Mouse (Mus musculus) small intestine, adult 2 months (tissue): ENCODE data around the gene Tmem63b.

Experiments
- CTCF ChIP-seq: fragments of 200-500 bp; IDR thresholded peaks from 2 replicates; pipeline ENCODE4 v1.5.1; 2012; ENCODE audit warnings: low read depth, mild to moderate bottlenecking, control low read depth, inconsistent platforms, low read length, moderate library complexity, mixed read lengths; ENCODE audit not compliant: insufficient replicate concordance, insufficient read length; ENCODE audit errors: extremely low read depth
- POLR2A ChIP-seq: fragments of 200-500 bp; IDR thresholded peaks from 2 replicates; pipeline ENCODE4 v1.6.1; 2012; ENCODE audit warnings: low read depth, mild to moderate bottlenecking, control low read depth, inconsistent platforms, low read length, moderate library complexity

DNA sequence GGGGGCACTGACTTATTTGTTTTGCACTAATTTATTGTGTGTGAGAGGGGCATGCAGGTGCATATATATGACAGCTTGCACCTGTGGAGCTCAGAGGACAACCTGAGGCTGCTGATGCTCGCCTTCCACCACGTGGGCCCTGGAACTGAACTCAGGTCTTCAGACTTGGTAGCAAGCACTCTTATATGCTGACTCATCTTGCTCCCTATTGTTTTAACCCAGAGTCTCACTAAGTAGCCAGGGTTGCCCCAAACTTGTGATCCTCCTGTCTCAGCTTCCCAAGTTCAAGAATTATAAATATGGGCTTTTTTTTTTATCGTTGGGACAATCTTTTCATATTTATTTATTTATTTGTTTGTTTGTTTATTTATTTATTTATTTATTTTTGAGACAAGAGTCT is 55.7 kb downstream of the Tmem63b start:
- TF ChIP-seq CTCF, result no peak
- TF ChIP-seq POLR2A, result no peak
